Comparison of ENCODE assay signal across 15 mouse cellular contexts in genomic region chr14:8258752-8259151, GRCm38 (mm10). TPM values are rescaled to one million over a fixed set of nuclear protein-coding genes. Genes with fewer than 3 reads are reported as not detected.
DNase-seq lines count a peak whose midpoint lies in the region; ATAC-seq and TF ChIP-seq lines count a peak whose summit lies in the region.
"Had no signal": no experiment of that assay in that cellular context is flagged by ENCODE, and none has a peak within 500 bp of the region (broad histone marks: within the 10 kb centered on the region; RNA-seq: fewer than 3 reads in every experiment).

No protein-coding gene starts in this region.

- no peak for TF ChIP-seq EP300 in liver, embryonic 14.5 days (IDR thresholded peaks at IDR 0.05; ENCODE audit: low read depth)

- peak; percentile 93 for DNase-seq in liver, adult 2 months (ENCODE audit: extremely low read depth, low read depth, low spot score)
- no peak for DNase-seq in liver
- no peak for DNase-seq in liver, embryonic 14.5 days (ENCODE audit: low read depth in 3 of 3, low spot score in 3 of 3)
- no peak for DNase-seq in spleen, postnatal 14 days (ENCODE audit: low spot score in 2 of 2)
- no peak for DNase-seq in embryo, embryonic 10.5 days (ENCODE audit: low spot score)

- H3K27ac ChIP-seq in liver, adult 2 months (replicated peaks; ENCODE audit: insufficient read depth, low read depth, low read length): peak overlapping the region; percentile 99
- no peak overlapping the region for H3K27ac ChIP-seq in liver, embryonic 14.5 days
- H3K27ac ChIP-seq in neural tube, embryonic 15.5 days (replicated peaks): no peak overlapping the region
- H3K27ac ChIP-seq: embryonic facial prominence, embryonic 15.5 days; heart, embryonic 13.5 days; hindbrain, embryonic 14.5 days had no signal

- TF ChIP-seq CTCF in liver, adult 2 months (IDR thresholded peaks at IDR 0.05; ENCODE audit: low read depth, low read length): no peak
- no peak for TF ChIP-seq CTCF in liver, embryonic 14.5 days (IDR thresholded peaks at IDR 0.05; ENCODE audit: low read depth)

- H3K36me3 ChIP-seq in liver, adult 2 months (ENCODE audit: control insufficient read depth, insufficient read depth, low read length): peaks cover 24% of the 10 kb centered on the region
- no peaks in the 10 kb centered on the region for H3K36me3 ChIP-seq in liver, embryonic 14.5 days (replicated peaks; ENCODE audit: control insufficient read depth, insufficient read depth, low read depth)
- H3K36me3 ChIP-seq in myocyte (ENCODE audit: control insufficient read depth, insufficient read depth): no peaks in the 10 kb centered on the region
- no peaks in the 10 kb centered on the region for H3K36me3 ChIP-seq in neural tube, embryonic 15.5 days
- H3K36me3 ChIP-seq: embryonic facial prominence, embryonic 15.5 days; heart, embryonic 13.5 days had no signal

- peaks cover 11% of the 10 kb centered on the region; the same call in 1 of the 2 replicates for H3K79me2 ChIP-seq in liver, adult 2 months (ENCODE audit: control insufficient read depth, insufficient read depth, low read length)
- H3K79me2 ChIP-seq in myocyte (ENCODE audit: control insufficient read depth, insufficient read depth): no peaks in the 10 kb centered on the region

- peak overlapping the region; percentile 45 for H3K4me2 ChIP-seq in liver, embryonic 14.5 days (ENCODE audit: low read depth)
- peak overlapping the region; percentile 35 for H3K4me2 ChIP-seq in myocyte (ENCODE audit: low read depth)
- H3K4me2 ChIP-seq in neural tube, embryonic 15.5 days: no peak overlapping the region
- H3K4me2 ChIP-seq: embryonic facial prominence, embryonic 15.5 days; heart, embryonic 13.5 days; hindbrain, embryonic 14.5 days had no signal

- no peak overlapping the region for H3ac ChIP-seq in myocyte (ENCODE audit: control insufficient read depth, insufficient read length)

- no peaks in the 10 kb centered on the region for H3K9me3 ChIP-seq in liver, embryonic 14.5 days (ENCODE audit: control insufficient read depth, low read length)
- no peaks in the 10 kb centered on the region for H3K9me3 ChIP-seq in neural tube, embryonic 15.5 days (replicated peaks)
- H3K9me3 ChIP-seq: embryonic facial prominence, embryonic 15.5 days; heart, embryonic 13.5 days had no signal

- WGBS in liver, adult 2 months: 23% methylated on average over 3 of the region's 3 CpGs
- WGBS in liver, embryonic 14.5 days (ENCODE audit: insufficient replicate concordance): 44% methylated on average over 3 of the region's 3 CpGs
- WGBS in neural tube, embryonic 15.5 days: 79% methylated on average over 3 of the region's 3 CpGs

- peak; percentile 31; the same call in 1 of the 2 replicates for TF ChIP-seq POLR2A in liver, adult 2 months (IDR thresholded peaks at IDR 0.05; ENCODE audit: extremely low read depth, insufficient read depth, low read length)
- no peak for TF ChIP-seq POLR2A in myocyte (IDR thresholded peaks at IDR 0.05; ENCODE audit: insufficient read length, low read depth)

- peak overlapping the region; percentile 54 for H3K4me3 ChIP-seq in liver, adult 2 months (ENCODE audit: insufficient read depth, low read depth, low read length)
- H3K4me3 ChIP-seq in liver, embryonic 14.5 days (ENCODE audit: insufficient read depth in 1 of 2, low read depth in 2 of 2, low read length in 2 of 2): peak overlapping the region in 1 of 2 experiments; percentile 12; a peak in 1 of 4 replicates
- H3K4me3 ChIP-seq in myocyte: no peak overlapping the region
- no peak overlapping the region for H3K4me3 ChIP-seq in neural tube, embryonic 15.5 days (replicated peaks)
- H3K4me3 ChIP-seq: embryonic facial prominence, embryonic 15.5 days; heart, embryonic 13.5 days had no signal

- peak overlapping the region; percentile 82 for H3K9ac ChIP-seq in liver, adult 2 months (ENCODE audit: low read depth, low read length)
- no peak overlapping the region for H3K9ac ChIP-seq in liver, embryonic 14.5 days (replicated peaks)
- no peak overlapping the region for H3K9ac ChIP-seq in neural tube, embryonic 15.5 days (replicated peaks)
- H3K9ac ChIP-seq: embryonic facial prominence, embryonic 15.5 days; heart, embryonic 13.5 days; hindbrain, embryonic 14.5 days had no signal

- peaks cover 24% of the 10 kb centered on the region for H3K4me1 ChIP-seq in liver, adult 2 months (ENCODE audit: control insufficient read depth, insufficient read depth, low read length)
- peaks cover 0 to 10% of the 10 kb centered on the region in 2 experiments; a peak in 1 of 4 replicates for H3K4me1 ChIP-seq in liver, embryonic 14.5 days (replicated peaks; ENCODE audit: control insufficient read depth in 2 of 2, insufficient read depth in 2 of 2, low read length in 1 of 2)
- H3K4me1 ChIP-seq in neural tube, embryonic 15.5 days: no peaks in the 10 kb centered on the region
- H3K4me1 ChIP-seq: embryonic facial prominence, embryonic 15.5 days; heart, embryonic 13.5 days had no signal

- 0 out of 2 replicates have a peak, but pooled peaks have one; percentile 38 for ATAC-seq in erythroid progenitor cell, adult 5-6 weeks (replicated peaks; ENCODE audit: low FRiP score, poor library complexity, severe bottlenecking)
- 0 out of 2 replicates have a peak, but pooled peaks have one; percentile 11 for ATAC-seq in liver, embryonic 14.5 days (ENCODE audit: insufficient read depth)
- ATAC-seq in neural tube, embryonic 15.5 days (ENCODE audit: low FRiP score): no peak
- ATAC-seq: activated CD4-positive, CD25-positive, alpha-beta regulatory T cell, adult 4 months had no signal

- no peaks in the 10 kb centered on the region for H3K27me3 ChIP-seq in liver, adult 2 months (ENCODE audit: control insufficient read depth, insufficient read depth, low read length)
- no peaks in the 10 kb centered on the region for H3K27me3 ChIP-seq in liver, embryonic 14.5 days (ENCODE audit: control insufficient read depth, insufficient read depth, low read length)
- H3K27me3 ChIP-seq in myocyte (ENCODE audit: control insufficient read depth, insufficient read depth, insufficient read length): no peaks in the 10 kb centered on the region
- no peaks in the 10 kb centered on the region for H3K27me3 ChIP-seq in neural tube, embryonic 15.5 days (replicated peaks)

TF ChIP-seq in myocyte, 11 proteins besides CTCF, POLR2A, EP300 and RAD21:
- TF ChIP-seq REST (IDR thresholded peaks at IDR 0.05; ENCODE audit: insufficient read depth, insufficient read length) (no peak), CEBPB (IDR thresholded peaks at IDR 0.05; ENCODE audit: insufficient read depth, poor library complexity, severe bottlenecking) (peak; percentile 49; the same call in 1 of the 2 replicates)

RNA-seq across cellular contexts. Expression of gene Acox2, which starts 0.4 kb away (rescaled TPM):
- 213 and 244 TPM in 2 replicates for total RNA-seq in liver, adult 2 months (2014; rRNA removed)
- 301 and 313 TPM in 2 replicates for polyA plus RNA-seq in liver, adult 2 months (2012; rRNA removed)
- not detected in 2 replicates for total RNA-seq in erythroid progenitor cell, adult 5-6 weeks (2015; ENCODE audit: low replicate concordance)
- not detected in 2 replicates for total RNA-seq in erythroid progenitor cell, adult 5-6 weeks (2017; ENCODE audit: low replicate concordance)
- 18.3 and 22.7 TPM in 2 replicates for polyA plus RNA-seq in liver, embryonic 14.5 days (2012; rRNA removed)
- 24.3 and 25.0 TPM in 2 replicates for polyA plus RNA-seq in liver, embryonic 14.5 days (2014; fragmentation: Nextera tagmentation; extraction: Ambion mirVana)
- polyA plus RNA-seq in myocyte (2012; fragmentation: generic; extraction: Trizol): 2.1 TPM
- polyA plus RNA-seq in neural tube, embryonic 15.5 days (2015; fragmentation: Nextera tagmentation; extraction: Ambion mirVana): 0.22 TPM in 1 of 2 replicates, not detected in the other
- total RNA-seq: ES-E14; left cerebral cortex, postnatal 36 days; megakaryocyte-erythroid progenitor cell, adult 5-6 weeks had no signal
- polyA plus RNA-seq: activated CD4-positive, CD25-positive, alpha-beta regulatory T cell, adult 4 months; hindbrain, embryonic 14.5 days had no signal

RNA-seq across cellular contexts. Expression of gene Kctd6, which starts 44.8 kb away (rescaled TPM):
- total RNA-seq in liver, adult 2 months (2014; rRNA removed): 4.3 and 5.2 TPM in 2 replicates
- polyA plus RNA-seq in liver, adult 2 months (2012; rRNA removed): 3.9 and 5.1 TPM in 2 replicates
- total RNA-seq in erythroid progenitor cell, adult 5-6 weeks (2015; ENCODE audit: low replicate concordance): 2.5 and 8.8 TPM in 2 replicates
- total RNA-seq in erythroid progenitor cell, adult 5-6 weeks (2017; ENCODE audit: low replicate concordance): 4.7 and 5.8 TPM in 2 replicates
- polyA plus RNA-seq in liver, embryonic 14.5 days (2012; rRNA removed): 2.6 and 3.6 TPM in 2 replicates
- 3.4 and 6.5 TPM in 2 replicates for polyA plus RNA-seq in liver, embryonic 14.5 days (2014; fragmentation: Nextera tagmentation; extraction: Ambion mirVana)
- polyA plus RNA-seq in myocyte (2012; fragmentation: generic; extraction: Trizol): 6.3 TPM
- polyA plus RNA-seq in neural tube, embryonic 15.5 days (2015; fragmentation: Nextera tagmentation; extraction: Ambion mirVana): 15.1 and 22.5 TPM in 2 replicates

RNA-seq across cellular contexts. Expression of gene Fam107a, which starts 59.1 kb away (rescaled TPM):
- total RNA-seq in liver, adult 2 months (2014; rRNA removed): 0.27 TPM in 1 of 2 replicates, not detected in the other
- polyA plus RNA-seq in liver, adult 2 months (2012; rRNA removed): not detected in 2 replicates
- total RNA-seq in erythroid progenitor cell, adult 5-6 weeks (2015; ENCODE audit: low replicate concordance): not detected in 2 replicates
- not detected in 2 replicates for total RNA-seq in erythroid progenitor cell, adult 5-6 weeks (2017; ENCODE audit: low replicate concordance)
- polyA plus RNA-seq in liver, embryonic 14.5 days (2012; rRNA removed): 0.03 and 0.06 TPM in 2 replicates
- not detected in 2 replicates for polyA plus RNA-seq in liver, embryonic 14.5 days (2014; fragmentation: Nextera tagmentation; extraction: Ambion mirVana)
- 4.5 TPM for polyA plus RNA-seq in myocyte (2012; fragmentation: generic; extraction: Trizol)
- polyA plus RNA-seq in neural tube, embryonic 15.5 days (2015; fragmentation: Nextera tagmentation; extraction: Ambion mirVana): 0.44 and 0.87 TPM in 2 replicates
- total RNA-seq: megakaryocyte-erythroid progenitor cell, adult 5-6 weeks had no signal
- polyA plus RNA-seq: activated CD4-positive, CD25-positive, alpha-beta regulatory T cell, adult 4 months had no signal

Comparison
In these comparisons a context has a peak if more than half of its experiments do, and no peak if none do; other contexts are left out.
1. RNA of gene Acox2, which starts 0.4 kb away (polyA plus RNA-seq): 301 to 313 TPM in liver, adult 2 months; 18.3 to 25.0 TPM in liver, embryonic 14.5 days, 2.1 TPM in myocyte (single experiment) and 0.22 TPM in neural tube, embryonic 15.5 days; every median in the first group is over 10 times any median in the second.